Mouse (Mus musculus) cerebellum, adult 2 months (tissue): ENCODE data around the gene Ttc3. TPM values are rescaled to one million over a fixed set of nuclear protein-coding genes. Genes with fewer than 3 reads are reported as not detected.
"Not testable (repeated sequence)": the region's sequence is repeated elsewhere in the genome, so short reads cannot be mapped to it uniquely, and the experiment has no call there.

ENCODE experiments used
- DNase-seq, 2 experiments: peaks; one replicate each; pipeline ENCODE4 v3.0.0; 2021
- H3K27ac ChIP-seq: fragments of 200-500 bp; 2 replicates; pipeline ENCODE4 v1.5.1; 2012; ENCODE audit warnings: low read length, control low read depth, inconsistent platforms; ENCODE audit not compliant: insufficient read depth
- H3K27me3 ChIP-seq: fragments of 200-500 bp; 2 replicates; pipeline ENCODE4 v1.6.1; 2012; ENCODE audit warnings: inconsistent platforms, mild to moderate bottlenecking, low read length, moderate library complexity; ENCODE audit not compliant: control insufficient read depth, insufficient read depth
- H3K4me1 ChIP-seq: fragments of 200-500 bp; 2 replicates; pipeline ENCODE4 v1.6.1; 2011; ENCODE audit warnings: low read length; ENCODE audit not compliant: control insufficient read depth, insufficient read depth
- H3K4me3 ChIP-seq: fragments of 200-500 bp; replicated peaks from 2 replicates; pipeline ENCODE3; 2011; ENCODE audit warnings: mild to moderate bottlenecking, low read depth, low read length, control low read depth; ENCODE audit not compliant: insufficient read depth
- CTCF ChIP-seq: fragments of 200-500 bp; IDR thresholded peaks from 2 replicates; pipeline ENCODE4 v1.5.1; 2011; ENCODE audit warnings: low read depth, mild to moderate bottlenecking, control low read depth, low read length, moderate library complexity, borderline replicate concordance; ENCODE audit not compliant: insufficient read depth
- POLR2A ChIP-seq: fragments of 200-500 bp; IDR thresholded peaks from 2 replicates; pipeline ENCODE4 v1.6.1; 2011; ENCODE audit warnings: low read length, control low read depth, borderline replicate concordance; ENCODE audit not compliant: insufficient read depth
- WGBS: fragments of 180-500 bp; shearing (Covaris S2); methylation state at CpG from one replicate; pipeline ENCODE4 v1.1.7; 2018; 5-methylcytosine and 5-hydroxymethylcytosine counted together
- polyA plus RNA-seq: library from polyadenylated mRNA; depleted of rRNA; stranded (reverse); fragments of >200 nt; gene quantifications from 2 replicates; pipeline ENCODE4 v1.2.3, GENCODE M21; 2012

The Ttc3 gene
- polyA plus RNA-seq, 1 experiment: 301 TPM

- no peak overlapping the region for H3K4me3 ChIP-seq
- DNase-seq: no peak
- TF ChIP-seq POLR2A (no peak), CTCF (no peak)
- peaks cover 4% of the 10 kb centered on the region for H3K4me1 ChIP-seq
- H3K27me3 ChIP-seq: no peaks in the 10 kb centered on the region
- no peak overlapping the region for H3K27ac ChIP-seq
- WGBS: 83% methylated on average over 11 of the region's 11 CpGs
Observed at GRCm38 (mm10) chr16:94451545-94452488, 81.4 kb downstream of the Ttc3 start.

- Histone ChIP-seq H3K4me3 (no peak overlapping the region), H3K27me3 (no peaks in the 10 kb centered on the region), H3K27ac (no peak overlapping the region), H3K4me1 (peaks cover 4% of the 10 kb centered on the region; the same call in 1 of the 2 replicates)
- 86% methylated on average over 4 of the region's 4 CpGs for WGBS
- TF ChIP-seq CTCF (no peak), POLR2A (no peak)
- no peak for DNase-seq
Observed at GRCm38 (mm10) chr16:94452768-94453167, 82.3 kb downstream of the Ttc3 start.

- no peak overlapping the region for H3K4me3 ChIP-seq
- TF ChIP-seq POLR2A (no peak), CTCF (no peak)
- 71% methylated on average over 4 of the region's 4 CpGs for WGBS
- peaks cover 4% of the 10 kb centered on the region; the same call in 1 of the 2 replicates for H3K4me1 ChIP-seq
- H3K27ac ChIP-seq: no peak overlapping the region
- no peaks in the 10 kb centered on the region for H3K27me3 ChIP-seq
- no peak for DNase-seq
Observed at GRCm38 (mm10) chr16:94454146-94454545, 83.7 kb downstream of the Ttc3 start.

- TF ChIP-seq POLR2A (no peak), CTCF (no peak)
- no peaks in the 10 kb centered on the region for H3K27me3 ChIP-seq
- no peak for DNase-seq
- H3K4me3 ChIP-seq: no peak overlapping the region
- H3K4me1 ChIP-seq: peaks cover 7% of the 10 kb centered on the region
- WGBS: 87% methylated on average over 3 of the region's 3 CpGs
- no peak overlapping the region for H3K27ac ChIP-seq
Observed at GRCm38 (mm10) chr16:94464067-94464466, 93.6 kb downstream of the Ttc3 start.

GRCm38 (mm10) chr16:94465900-94466299, 95.5 kb downstream of the Ttc3 start:
- Histone ChIP-seq H3K27me3 (no peaks in the 10 kb centered on the region), H3K27ac (no peak overlapping the region), H3K4me3 (no peak overlapping the region), H3K4me1 (peaks cover 7% of the 10 kb centered on the region)
- TF ChIP-seq POLR2A: no peak
- no peak for TF ChIP-seq CTCF
- DNase-seq: no peak
- WGBS: 88% methylated on average over 4 of the region's 4 CpGs

- 90% methylated on average over 7 of the region's 7 CpGs for WGBS
- not testable (repeated sequence) for H3K27me3 ChIP-seq, H3K4me1 ChIP-seq, H3K27ac ChIP-seq, H3K4me3 ChIP-seq, DNase-seq
Observed at GRCm38 (mm10) chr16:94466317-94466716, 95.9 kb downstream of the Ttc3 start.

- peak in 1 of 2 experiments; percentile 42 for DNase-seq
- Histone ChIP-seq H3K4me3 (no peak overlapping the region), H3K4me1 (peaks cover 12% of the 10 kb centered on the region), H3K27me3 (no peaks in the 10 kb centered on the region), H3K27ac (peak overlapping the region; percentile 39; the same call in 1 of the 2 replicates)
- 7% methylated on average over 11 of the region's 11 CpGs for WGBS
- TF ChIP-seq CTCF (no peak), POLR2A (no peak)
Observed at GRCm38 (mm10) chr16:94467337-94468055, 97.1 kb downstream of the Ttc3 start.

GRCm38 (mm10) chr16:94468391-94468790, 98.0 kb downstream of the Ttc3 start:
- H3K27me3 ChIP-seq: no peaks in the 10 kb centered on the region
- no peak for DNase-seq
- H3K4me1 ChIP-seq: peaks cover 21% of the 10 kb centered on the region
- no peak overlapping the region for H3K4me3 ChIP-seq
- 90% methylated on average over 2 of the region's 2 CpGs for WGBS
- TF ChIP-seq CTCF (no peak), POLR2A (no peak)
- no peak overlapping the region for H3K27ac ChIP-seq
